Comparison of ENCODE assay signal across 8 mouse cellular contexts in genomic region chr17:14693048-14693993, GRCm38 (mm10). TPM values are rescaled to one million over a fixed set of nuclear protein-coding genes. Genes with fewer than 3 reads are reported as not detected.
DNase-seq lines count a peak whose midpoint lies in the region; ATAC-seq and TF ChIP-seq lines count a peak whose summit lies in the region.

No protein-coding gene starts in this region.

- no peak for TF ChIP-seq CTCF in midbrain, postnatal 0 days (IDR thresholded peaks at IDR 0.05)

- peak; percentile 30 for DNase-seq in kidney, postnatal 10 days
- DNase-seq in kidney, adult 8-10 months = no peak
- DNase-seq in midbrain, postnatal 0 days (ENCODE audit: low spot score) = no peak
- DNase-seq in thymus, postnatal 10 days (ENCODE audit: low spot score in 2 of 2) = no peak
- no peak for DNase-seq in right cerebral cortex, postnatal 4 days
- DNase-seq in urinary bladder, postnatal 25 days (ENCODE audit: low spot score) = no peak

- H3K9me3 ChIP-seq in hindbrain, embryonic 15.5 days = no peaks in the 10 kb centered on the region
- H3K9me3 ChIP-seq in midbrain, postnatal 0 days (ENCODE audit: low read length) = no peaks in the 10 kb centered on the region

- H3K4me2 ChIP-seq in hindbrain, embryonic 15.5 days = peak overlapping the region; percentile 57
- peak overlapping the region; percentile 49 for H3K4me2 ChIP-seq in midbrain, postnatal 0 days (ENCODE audit: low read depth, low read length, poor library complexity, severe bottlenecking)

- H3K36me3 ChIP-seq in hindbrain, embryonic 15.5 days = no peaks in the 10 kb centered on the region
- H3K36me3 ChIP-seq in midbrain, postnatal 0 days (ENCODE audit: insufficient read depth, low read length) = no peaks in the 10 kb centered on the region

- H3K27ac ChIP-seq in hindbrain, embryonic 15.5 days (replicated peaks) = no peak overlapping the region
- no peak overlapping the region for H3K27ac ChIP-seq in midbrain, postnatal 0 days (ENCODE audit: low read depth, low read length)

- peak overlapping the region; percentile 29 for H3K4me3 ChIP-seq in hindbrain, embryonic 15.5 days
- peak overlapping the region; percentile 22 for H3K4me3 ChIP-seq in midbrain, postnatal 0 days (ENCODE audit: low read depth, low read length)

- H3K9ac ChIP-seq in hindbrain, embryonic 15.5 days = no peak overlapping the region
- 0 out of 2 replicates have a peak overlapping the region, but pooled peaks have one; percentile 15 for H3K9ac ChIP-seq in midbrain, postnatal 0 days (replicated peaks; ENCODE audit: low read length, poor library complexity, severe bottlenecking)

- peaks cover 13% of the 10 kb centered on the region for H3K4me1 ChIP-seq in hindbrain, embryonic 15.5 days (replicated peaks)
- H3K4me1 ChIP-seq in midbrain, postnatal 0 days (ENCODE audit: insufficient read depth, low read length) = no peaks in the 10 kb centered on the region

- peak; percentile 37 for ATAC-seq in common myeloid progenitor, adult 5-6 weeks (replicated peaks; ENCODE audit: low read depth, poor library complexity, severe bottlenecking)
- ATAC-seq in hindbrain, embryonic 15.5 days (ENCODE audit: low FRiP score, low read depth) = no peak
- no peak for ATAC-seq in midbrain, postnatal 0 days (ENCODE audit: low FRiP score)

- no peaks in the 10 kb centered on the region for H3K27me3 ChIP-seq in hindbrain, embryonic 15.5 days
- no peaks in the 10 kb centered on the region for H3K27me3 ChIP-seq in midbrain, postnatal 0 days (ENCODE audit: insufficient read depth, low read length)

- 2% methylated on average over 9 of the region's 9 CpGs for WGBS in hindbrain, embryonic 15.5 days
- WGBS in midbrain, postnatal 0 days = 6% methylated on average over 9 of the region's 9 CpGs

RNA-seq across cellular contexts. Expression of gene Thbs2, which starts 0.7 kb away (rescaled TPM):
- total RNA-seq in common myeloid progenitor, adult 5-6 weeks (2017) = 1.0 and 1.7 TPM in 2 replicates
- 4.4 and 4.5 TPM in 2 replicates for polyA plus RNA-seq in hindbrain, embryonic 15.5 days (2015; fragmentation: Nextera tagmentation; extraction: Ambion mirVana)
- 8.0 and 9.6 TPM in 2 replicates for total RNA-seq in midbrain, postnatal 0 days (2014; rRNA removed)
- polyA plus RNA-seq in midbrain, postnatal 0 days (2015; fragmentation: Nextera tagmentation; extraction: Ambion mirVana) = 3.6 and 4.2 TPM in 2 replicates
